Mouse (Mus musculus): ENCODE results near the gene Rprm.
A peak's percentile ranks its signal among the peaks of the same experiment; 100 is the strongest.

Rprm gene

DNA sequence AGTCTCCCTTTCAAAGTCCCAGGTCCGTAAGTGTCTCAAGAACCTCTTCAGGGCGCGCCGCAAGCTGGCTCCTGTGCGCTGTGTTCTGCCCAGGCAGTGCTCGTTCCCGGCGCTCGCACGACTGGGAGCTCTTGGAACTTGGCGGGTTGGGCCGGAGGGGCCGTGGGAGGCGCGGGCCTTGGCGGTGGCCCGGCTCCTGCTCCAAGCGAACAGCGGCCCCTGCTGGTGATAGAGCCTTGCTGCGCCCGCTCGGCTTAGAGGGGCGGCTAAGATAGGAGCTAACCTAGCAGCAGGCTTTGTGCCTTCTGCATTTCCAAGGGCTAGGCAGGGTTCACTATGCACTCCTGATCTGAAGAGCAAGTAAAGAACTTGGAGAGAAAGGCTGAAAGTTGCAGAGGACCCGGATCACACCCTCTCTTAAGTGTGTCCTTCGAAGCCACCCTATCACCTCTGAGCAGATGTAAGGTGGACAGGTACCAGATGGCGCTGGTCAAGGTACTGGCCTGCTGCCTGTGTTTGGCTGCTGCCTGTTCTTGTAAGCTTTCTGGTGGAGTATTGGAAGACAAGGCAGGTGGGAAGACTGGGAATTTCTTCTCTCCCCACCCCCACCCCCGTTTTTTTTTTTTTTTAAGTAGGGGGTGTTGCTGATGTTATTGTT, at the start of gene Rprm:
TSS of gene Rprm (minus strand) at position 123 of the 658 bp plus-strand sequence.
- DNase-seq (ENCODE audit: low spot score) = peak; percentile 97

- DNase-seq (ENCODE audit: low spot score) = peak; percentile 7
Observed at GRCm38 (mm10) chr2:54119305-54119704, 34.0 kb upstream of the Rprm start.

- peak; percentile 83 for DNase-seq (ENCODE audit: low spot score)
Observed at GRCm38 (mm10) chr2:54118881-54119280, 33.5 kb upstream of the Rprm start.

- DNase-seq (ENCODE audit: low spot score) = no peak
Observed at GRCm38 (mm10) chr2:54111294-54111693, 25.9 kb upstream of the Rprm start.

- no peak for DNase-seq (ENCODE audit: low spot score)
Observed at GRCm38 (mm10) chr2:54106232-54106726, 20.9 kb upstream of the Rprm start.

DNA sequence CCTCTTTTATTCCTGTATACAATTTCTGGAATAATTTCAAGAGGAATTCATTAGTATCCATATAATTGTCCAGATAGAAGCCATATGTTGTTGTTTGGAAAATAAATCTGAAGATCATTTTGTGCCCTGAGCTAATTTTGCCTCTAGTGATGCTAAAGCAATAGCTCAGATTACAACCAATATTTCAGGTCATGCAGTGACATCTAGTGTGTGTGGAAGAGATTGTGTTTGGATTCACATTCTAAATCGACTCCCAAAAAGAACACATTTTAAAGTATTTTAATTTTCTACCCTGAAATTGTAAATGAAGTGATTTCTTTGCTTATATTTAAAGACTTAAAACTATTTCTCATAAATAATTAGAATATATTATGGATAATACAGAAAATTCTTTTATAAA, 14.6 kb upstream of the Rprm start:
- DNase-seq (ENCODE audit: low spot score) = peak; percentile 9

- DNase-seq (ENCODE audit: low spot score) = no peak
Observed at GRCm38 (mm10) chr2:54092616-54093015, 7.3 kb upstream of the Rprm start.

DNA sequence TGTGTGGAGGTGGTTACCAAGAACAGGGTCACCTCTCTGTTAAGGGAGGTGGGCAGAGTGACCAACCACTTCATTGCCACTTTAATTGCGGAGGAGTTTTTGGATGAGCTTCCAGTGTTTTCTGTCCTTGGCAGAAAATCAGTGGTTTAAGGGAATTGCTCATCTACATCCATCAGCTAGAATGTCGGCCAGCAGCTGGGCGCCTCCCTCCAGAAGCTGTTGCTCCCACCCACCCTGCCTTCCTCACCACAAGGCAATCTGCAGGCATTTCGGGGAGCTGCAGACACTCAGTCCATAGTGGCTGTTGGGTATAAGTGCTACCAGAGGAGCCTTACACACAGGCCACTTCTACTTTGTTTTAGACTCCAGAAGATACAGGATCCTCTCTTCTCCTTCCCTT, 902 bp upstream of the Rprm start:
- DNase-seq (ENCODE audit: low spot score) = peak; percentile 5

GRCm38 (mm10) chr2:54084737-54085429, 469 bp downstream of the Rprm start:
- no peak for DNase-seq (ENCODE audit: low spot score)

- peak; percentile 74 for DNase-seq (ENCODE audit: low spot score)
Observed at GRCm38 (mm10) chr2:54083861-54084736, 1.3 kb downstream of the Rprm start.

- DNase-seq (ENCODE audit: low spot score) = peak; percentile 51
Observed at GRCm38 (mm10) chr2:54078961-54079360, 6.4 kb downstream of the Rprm start.

DNA sequence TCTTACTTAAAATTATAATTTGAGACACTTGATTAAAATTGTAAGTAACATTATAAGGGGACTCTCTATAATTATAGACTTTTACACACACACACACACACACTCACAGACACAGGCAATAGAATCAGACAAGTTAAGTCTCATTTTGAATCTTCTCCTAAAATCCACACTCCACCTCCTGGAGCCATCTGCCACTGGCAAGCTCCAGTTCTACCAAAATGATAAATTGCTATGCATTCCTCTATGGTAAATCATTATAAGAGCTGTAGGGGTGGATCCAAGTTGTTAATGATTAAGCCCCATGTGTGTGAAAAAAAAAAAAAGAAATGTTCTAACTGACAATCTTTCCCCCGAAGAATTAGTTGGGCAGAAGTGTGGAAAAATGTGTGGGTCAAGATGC, 13.8 kb downstream of the Rprm start:
- no peak for DNase-seq (ENCODE audit: low spot score)

DNA sequence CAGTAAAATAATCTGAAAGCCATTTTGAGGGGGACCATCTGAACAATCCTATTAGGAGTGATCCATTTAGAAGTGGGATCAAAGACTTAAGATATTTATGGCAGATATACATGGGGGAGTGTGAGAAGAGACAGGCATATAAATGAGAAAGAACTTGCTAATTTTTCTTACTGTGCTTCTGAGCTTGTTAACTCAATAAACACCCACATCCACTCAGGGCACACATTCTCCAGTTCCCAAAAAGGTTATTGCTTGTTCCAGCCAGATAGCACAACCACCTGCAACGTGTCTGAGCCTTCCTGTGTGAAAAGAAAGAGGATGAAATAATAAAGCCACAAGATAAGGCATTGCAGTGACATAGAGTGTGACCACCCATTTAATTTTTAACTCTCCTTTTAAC, 22.9 kb downstream of the Rprm start:
- DNase-seq (ENCODE audit: low spot score) = no peak

DNA sequence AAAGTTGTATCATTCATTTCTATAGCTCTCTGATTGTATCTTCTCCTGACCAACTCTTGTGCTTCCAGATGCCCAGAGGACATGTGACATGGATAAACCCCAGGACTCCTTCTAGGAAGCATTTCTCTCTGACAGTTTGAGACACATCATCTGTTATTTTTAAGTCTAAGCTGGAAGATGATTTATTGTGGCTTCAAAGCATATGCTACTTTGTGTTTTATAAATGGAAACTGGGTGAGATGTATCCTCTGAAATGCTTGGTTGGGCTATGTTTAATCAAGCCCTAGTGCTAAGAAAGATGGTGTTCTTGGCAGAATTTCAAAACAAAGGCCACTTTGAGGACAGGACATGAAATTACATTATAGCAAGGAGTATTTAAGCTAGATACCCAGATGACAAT, 24.3 kb downstream of the Rprm start:
- no peak for DNase-seq (ENCODE audit: low spot score)
